Mouse (Mus musculus): ENCODE results near the gene Myd88.

Myd88 gene

GRCm38 (mm10) chr9:119297696-119298095, 43.5 kb downstream of the Myd88 start:
- DNase-seq (ENCODE audit: extremely low read depth, low read depth): no peak

GRCm38 (mm10) chr9:119290791-119291190, 50.4 kb downstream of the Myd88 start:
- no peak for DNase-seq (ENCODE audit: extremely low read depth, low read depth)

Data from MEL-GATA-1-ER (cell line).